Mouse (Mus musculus) T-cell, adult 2 months (primary cell): ENCODE measurements around the gene Gsta3.

Source experiments
- DNase-seq: peaks from one replicate; pipeline ENCODE4 v3.0.0; 2022; ENCODE audit warnings: low spot score

Gsta3 gene

GRCm38 (mm10) chr1:21301686-21302085 is 61.3 kb downstream of the Gsta3 start:
- DNase-seq, result no peak

DNA sequence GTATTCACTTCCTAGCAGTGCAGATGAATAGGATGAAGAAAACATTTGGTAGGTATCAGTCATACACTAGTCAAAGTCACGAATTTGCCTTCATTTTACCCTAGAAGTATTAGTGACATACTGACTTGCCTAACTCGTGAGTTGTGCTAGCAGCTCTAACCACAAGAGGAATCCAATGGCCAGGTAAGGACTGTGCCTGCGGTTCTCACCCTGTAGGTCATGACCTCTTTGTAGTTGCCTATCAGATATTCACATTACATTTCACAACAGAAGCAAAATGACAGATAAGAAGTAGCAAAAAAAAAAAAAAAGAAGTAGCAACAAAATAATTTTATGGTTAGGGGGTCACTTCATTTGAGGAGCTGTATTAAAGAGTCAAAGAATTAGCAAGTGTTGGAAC is 63.8 kb downstream of the Gsta3 start:
- no peak for DNase-seq

DNA sequence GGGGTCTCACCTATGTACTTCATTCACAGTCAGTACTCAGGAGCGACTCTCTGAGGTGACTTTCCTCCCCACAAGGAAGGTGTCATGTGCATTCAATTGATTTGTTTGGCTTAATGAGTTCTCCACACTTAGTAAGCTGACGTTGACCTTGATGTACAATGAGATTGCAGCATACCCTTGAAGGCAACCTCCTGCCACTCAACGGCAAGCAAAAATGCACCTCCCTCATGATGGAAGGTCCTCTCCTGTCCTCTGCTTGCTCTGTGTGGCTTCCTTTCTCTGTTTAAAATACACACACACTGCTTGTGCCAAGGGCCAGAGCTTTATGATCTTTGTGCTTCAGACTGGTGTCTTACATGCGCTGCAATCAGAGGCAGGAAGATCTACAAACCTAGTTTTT is 64.3 kb downstream of the Gsta3 start:
- DNase-seq, result no peak

DNA sequence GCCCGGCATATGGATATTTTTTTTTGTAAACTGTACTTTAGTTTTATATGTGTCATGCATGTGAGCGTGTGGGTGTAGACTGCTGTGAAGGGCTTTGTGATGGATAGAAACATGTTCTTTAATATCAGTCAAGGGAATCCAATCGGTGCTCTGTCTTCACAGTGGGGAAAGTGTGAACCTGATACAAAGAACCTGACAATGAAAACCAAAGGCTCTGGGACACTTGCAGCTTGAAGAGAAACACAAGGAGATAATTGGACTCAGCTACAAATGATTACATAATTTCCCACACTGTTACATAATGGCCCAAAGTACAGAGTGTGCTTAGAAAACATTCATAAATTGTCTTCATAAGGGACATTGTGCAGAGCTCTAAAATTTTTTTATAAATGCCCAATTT is 65.1 kb downstream of the Gsta3 start:
- DNase-seq, result no peak

DNA sequence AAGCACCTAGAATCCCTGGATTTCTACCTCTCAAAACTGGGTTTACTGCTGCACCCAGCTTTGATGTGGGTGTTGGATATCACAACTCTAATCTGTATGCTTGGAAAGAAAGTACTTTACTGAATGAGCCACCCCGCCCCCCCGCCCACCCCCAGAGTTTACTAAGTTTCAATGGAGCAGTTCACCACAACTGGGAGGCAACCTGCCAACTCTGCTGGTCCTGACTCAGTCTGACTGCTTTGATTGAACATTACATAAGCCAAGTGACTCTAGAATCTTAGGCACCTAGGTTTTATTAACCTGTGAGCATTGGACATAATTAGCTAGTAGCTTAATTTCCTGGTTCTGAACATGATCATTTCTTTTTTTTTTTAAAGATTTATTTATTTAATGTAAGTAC is 73.9 kb downstream of the Gsta3 start:
- no peak for DNase-seq
